In genomic region chr1:175640435-175641150, GRCm38 (mm10) we compare ENCODE assay signal across 28 mouse cellular contexts. TPM values are rescaled to one million over a fixed set of nuclear protein-coding genes. Genes with fewer than 3 reads are reported as not detected.
DNase-seq lines count a peak whose midpoint lies in the region; ATAC-seq and TF ChIP-seq lines count a peak whose summit lies in the region.
"Had no signal": no experiment of that assay in that cellular context is flagged by ENCODE, and none has a peak within 500 bp of the region (broad histone marks: within the 10 kb centered on the region; RNA-seq: fewer than 3 reads in every experiment).

No protein-coding gene starts in this region.

- no peaks in the 10 kb centered on the region for H3K27me3 ChIP-seq in spleen, adult 2 months (ENCODE audit: control insufficient read depth, insufficient read depth, low read length)
- H3K27me3 ChIP-seq: midbrain, embryonic 13.5 days; neural tube, embryonic 13.5 days had no signal

- H3K4me1 ChIP-seq in spleen, adult 2 months (ENCODE audit: control insufficient read depth, insufficient read depth, insufficient read length) = peaks cover 45% of the 10 kb centered on the region
- H3K4me1 ChIP-seq: embryonic facial prominence, embryonic 10.5 days; limb, embryonic 10.5 days; neural tube, embryonic 13.5 days had no signal

- peaks cover 2% of the 10 kb centered on the region; the same call in 1 of the 2 replicates for H3K36me3 ChIP-seq in spleen, adult 2 months (ENCODE audit: control insufficient read depth, insufficient read depth, low read length)
- H3K36me3 ChIP-seq: embryonic facial prominence, embryonic 10.5 days; limb, embryonic 10.5 days; midbrain, embryonic 13.5 days; neural tube, embryonic 13.5 days had no signal

- H3K27ac ChIP-seq in spleen, adult 2 months (ENCODE audit: insufficient read depth, low read length) = peak overlapping the region; percentile 78
- H3K27ac ChIP-seq: embryonic facial prominence, embryonic 10.5 days; heart, adult 2 months; limb, embryonic 10.5 days; midbrain, embryonic 13.5 days; neural tube, embryonic 13.5 days had no signal

- no peak for TF ChIP-seq POLR2A in spleen, adult 2 months (IDR thresholded peaks at IDR 0.05; ENCODE audit: low read depth, low read length)

- peak; percentile 62 for ATAC-seq in granulocyte monocyte progenitor cell, adult 5-6 weeks (replicated peaks; ENCODE audit: poor library complexity, severe bottlenecking)
- ATAC-seq: midbrain, embryonic 13.5 days; Patski had no signal

- DNase-seq in spleen, adult 2 months (ENCODE audit: low read depth in 1 of 2, low spot score in 2 of 2) = no peak
- DNase-seq in spleen, postnatal 14 days (ENCODE audit: low spot score in 2 of 2) = no peak
- DNase-seq in thymus, adult 18-20 months = peak; percentile 40 to 58
- DNase-seq in thymus, postnatal 4 days = peak; percentile 48
- DNase-seq in testis, postnatal 14 days (ENCODE audit: low spot score) = no peak
- DNase-seq in urinary bladder, adult 2 months (ENCODE audit: low spot score) = no peak
- no peak for DNase-seq in cerebellum, adult 11-12 months
- DNase-seq: adrenal gland, adult 8-10 months; cerebellum, adult 8-10 months; kidney, adult 8-10 months; kidney, postnatal 36 days; layer of hippocampus, adult 9-11 months; lung, adult 2 months; lung, postnatal 4 days had no signal

- no peak overlapping the region for H3K4me3 ChIP-seq in spleen, adult 2 months (ENCODE audit: extremely low read depth, insufficient read depth, insufficient read length)
- H3K4me3 ChIP-seq: embryonic facial prominence, embryonic 10.5 days; heart, adult 2 months; limb, embryonic 10.5 days; midbrain, embryonic 13.5 days; neural tube, embryonic 13.5 days had no signal

- TF ChIP-seq CTCF in spleen, adult 2 months (IDR thresholded peaks at IDR 0.05; ENCODE audit: extremely low read depth, insufficient read depth, insufficient read length, insufficient replicate concordance) = no peak

- WGBS in spleen, adult 2 months = 23% methylated on average over 6 of the region's 6 CpGs

RNA-seq across cellular contexts. Expression of gene Fh1, which starts 15.2 kb away (rescaled TPM):
- 11.1 and 11.2 TPM in 2 replicates for polyA plus RNA-seq in spleen, adult 2 months (2012; rRNA removed)
- total RNA-seq in granulocyte monocyte progenitor cell, adult 5-6 weeks (2014; fragmentation: Nextera tagmentation) = 89.5 and 119 TPM in 2 replicates
- total RNA-seq in granulocyte monocyte progenitor cell, adult 5-6 weeks (2017) = 154 and 156 TPM in 2 replicates
- polyA plus RNA-seq in urinary bladder, adult 2 months (2012; rRNA removed) = 97.5 and 98.0 TPM in 2 replicates

RNA-seq across cellular contexts. Expression of gene Kmo, which starts 20.4 kb away (rescaled TPM):
- polyA plus RNA-seq in spleen, adult 2 months (2012; rRNA removed) = 11.1 and 11.8 TPM in 2 replicates
- total RNA-seq in granulocyte monocyte progenitor cell, adult 5-6 weeks (2014; fragmentation: Nextera tagmentation) = 3.9 and 9.0 TPM in 2 replicates
- total RNA-seq in granulocyte monocyte progenitor cell, adult 5-6 weeks (2017) = 2.5 and 7.7 TPM in 2 replicates
- polyA plus RNA-seq in urinary bladder, adult 2 months (2012; rRNA removed) = 2.0 and 2.3 TPM in 2 replicates
- polyA plus RNA-seq: embryonic facial prominence, embryonic 10.5 days; limb, embryonic 10.5 days had no signal

RNA-seq across cellular contexts. Expression of gene Opn3, which starts 52.0 kb away (rescaled TPM):
- 1.4 and 2.8 TPM in 2 replicates for polyA plus RNA-seq in spleen, adult 2 months (2012; rRNA removed)
- 0.13 and 1.3 TPM in 2 replicates for total RNA-seq in granulocyte monocyte progenitor cell, adult 5-6 weeks (2014; fragmentation: Nextera tagmentation)
- total RNA-seq in granulocyte monocyte progenitor cell, adult 5-6 weeks (2017) = 0.39 and 0.82 TPM in 2 replicates
- 1.1 and 1.4 TPM in 2 replicates for polyA plus RNA-seq in urinary bladder, adult 2 months (2012; rRNA removed)

RNA-seq across cellular contexts. Expression of gene Chml, which starts 52.1 kb away (rescaled TPM):
- 4.6 and 16.3 TPM in 2 replicates for polyA plus RNA-seq in spleen, adult 2 months (2012; rRNA removed)
- total RNA-seq in granulocyte monocyte progenitor cell, adult 5-6 weeks (2014; fragmentation: Nextera tagmentation) = 8.9 and 13.5 TPM in 2 replicates
- 13.8 and 14.5 TPM in 2 replicates for total RNA-seq in granulocyte monocyte progenitor cell, adult 5-6 weeks (2017)
- 2.2 and 2.3 TPM in 2 replicates for polyA plus RNA-seq in urinary bladder, adult 2 months (2012; rRNA removed)

RNA-seq across cellular contexts. Expression of gene Wdr64, which starts 57.8 kb away (rescaled TPM):
- not detected in 2 replicates for polyA plus RNA-seq in spleen, adult 2 months (2012; rRNA removed)
- not detected in 2 replicates for total RNA-seq in granulocyte monocyte progenitor cell, adult 5-6 weeks (2014; fragmentation: Nextera tagmentation)
- total RNA-seq in granulocyte monocyte progenitor cell, adult 5-6 weeks (2017) = not detected in 2 replicates
- not detected in 2 replicates for polyA plus RNA-seq in urinary bladder, adult 2 months (2012; rRNA removed)
- total RNA-seq: adrenal gland, adult 8-10 months; gastrocnemius, adult 8-10 months; heart, adult 2 months; left cerebral cortex, adult 8-10 months; liver, adult 2 months had no signal
- polyA plus RNA-seq: embryonic facial prominence, embryonic 10.5 days; forebrain, embryonic 11.5 days; heart, adult 2 months; heart, postnatal 0 days; limb, embryonic 10.5 days; liver, adult 2 months; lung, adult 2 months; midbrain, embryonic 13.5 days; neural tube, embryonic 13.5 days; Patski; small intestine, adult 2 months; stomach, embryonic 16.5 days had no signal

Comparison
In these comparisons a context has a peak if more than half of its experiments do, and no peak if none do; other contexts are left out.
1. DNase-seq: peak in thymus, adult 18-20 months (2 of 2) and thymus, postnatal 4 days (single experiment); none in spleen, adult 2 months (0 of 2), spleen, postnatal 14 days (0 of 2), testis, postnatal 14 days (single experiment), urinary bladder, adult 2 months (single experiment) and cerebellum, adult 11-12 months (single experiment).